Mouse (Mus musculus) MEL (cell line): ENCODE data around the gene D430041D05Rik. TPM values are rescaled to one million over a fixed set of nuclear protein-coding genes. Genes with fewer than 3 reads are reported as not detected.

Experiments used
- DNase-seq: peaks from one replicate; pipeline ENCODE4 v3.0.0; 2011; ENCODE audit warnings: low read depth, low spot score
- H3K27ac ChIP-seq: 2 replicates; pipeline ENCODE4 v1.5.1; 2012; ENCODE audit warnings: low read depth, mild to moderate bottlenecking, control low read depth, low read length, moderate library complexity; ENCODE audit not compliant: control insufficient read depth
- H3K27me3 ChIP-seq, 2 experiments: fragments of 150-350 bp in 1 of 2; sonication (generic) in 1 of 2; 2 replicates each; pipeline ENCODE4 v1.6.1; 2012; ENCODE audit warnings: low read length in 2 of 2, mild to moderate bottlenecking in 2 of 2, improper control_type of control experiment in 1 of 2, moderate library complexity in 1 of 2; ENCODE audit not compliant: insufficient read depth in 2 of 2, control insufficient read depth in 1 of 2
- H3K36me3 ChIP-seq, 2 experiments: 2 replicates each; pipeline ENCODE4 v1.6.1; 2012 to 2014; ENCODE audit warnings: low read length in 2 of 2, improper control_type of control experiment in 1 of 2, inconsistent platforms in 1 of 2, mild to moderate bottlenecking in 1 of 2; ENCODE audit not compliant: insufficient read depth in 2 of 2, control insufficient read depth in 1 of 2
- H3K4me1 ChIP-seq, 2 experiments: fragments of 150-350 bp in 1 of 2; sonication (generic) in 1 of 2; 2 replicates each; pipeline ENCODE4 v1.6.1; 2012; ENCODE audit warnings: low read length in 2 of 2, improper control_type of control experiment in 1 of 2, mild to moderate bottlenecking in 1 of 2; ENCODE audit not compliant: insufficient read depth in 2 of 2, control insufficient read depth in 1 of 2
- H3K4me3 ChIP-seq, 2 experiments: fragments of 150-350 bp in 1 of 2; sonication (generic) in 1 of 2; 2 replicates each; pipeline ENCODE4 v1.5.1; 2012; ENCODE audit warnings: low read depth in 2 of 2, low read length in 2 of 2, mild to moderate bottlenecking in 2 of 2, moderate library complexity in 2 of 2, control low read depth in 1 of 2, improper control_type of control experiment in 1 of 2; ENCODE audit not compliant: control insufficient read depth in 1 of 2, insufficient read depth in 1 of 2
- H3K79me2 ChIP-seq: 2 replicates; pipeline ENCODE4 v1.6.1; 2012; ENCODE audit warnings: mild to moderate bottlenecking, low read length, moderate library complexity; ENCODE audit not compliant: control insufficient read depth, poor library complexity, insufficient read depth
- H3K9ac ChIP-seq: 2 replicates; pipeline ENCODE4 v1.6.1; 2012; ENCODE audit warnings: low read depth, mild to moderate bottlenecking, control low read depth, low read length, moderate library complexity; ENCODE audit not compliant: control insufficient read depth, poor library complexity, severe bottlenecking
- H3K9me3 ChIP-seq: fragments of 150-350 bp; sonication (generic); replicated peaks from 2 replicates; pipeline ENCODE4 v1.6.1; 2012; ENCODE audit warnings: mild to moderate bottlenecking, low read length, improper control_type of control experiment, moderate library complexity; ENCODE audit not compliant: insufficient read depth
- EP300 ChIP-seq, 2 experiments: IDR thresholded peaks; 2 replicates each; pipeline ENCODE4 v1.6.1; 2011; ENCODE audit warnings: improper control_type of control experiment in 2 of 2, low read length in 2 of 2, low read depth in 1 of 2, mild to moderate bottlenecking in 1 of 2
- ETS1 ChIP-seq: IDR thresholded peaks from 2 replicates; pipeline ENCODE4 v1.6.1; 2012; ENCODE audit warnings: low read depth, mild to moderate bottlenecking, inconsistent platforms, low read length, improper control_type of control experiment, moderate library complexity
- GABPA ChIP-seq: IDR thresholded peaks from 2 replicates; pipeline ENCODE4 v1.6.1; 2012; ENCODE audit warnings: low read depth, mild to moderate bottlenecking, inconsistent platforms, low read length, improper control_type of control experiment, moderate library complexity
- GATA1 ChIP-seq: IDR thresholded peaks from 2 replicates; pipeline ENCODE4 v1.6.1; 2011; ENCODE audit warnings: low read depth, low read length, improper control_type of control experiment
- JUND ChIP-seq: IDR thresholded peaks from 2 replicates; pipeline ENCODE4 v1.6.1; 2011; ENCODE audit warnings: low read depth, mild to moderate bottlenecking, improper control_type of control experiment, low read length
- MAFK ChIP-seq: IDR thresholded peaks from 2 replicates; pipeline ENCODE4 v1.6.1; 2011; ENCODE audit warnings: low read depth, mild to moderate bottlenecking, low read length, improper control_type of control experiment, borderline replicate concordance
- MAX ChIP-seq: IDR thresholded peaks from 2 replicates; pipeline ENCODE4 v1.6.1; 2011; ENCODE audit warnings: low read length, improper control_type of control experiment
- MAZ ChIP-seq: IDR thresholded peaks from 2 replicates; pipeline ENCODE4 v1.6.1; 2012; ENCODE audit warnings: low read depth, mild to moderate bottlenecking, inconsistent platforms, low read length, improper control_type of control experiment
- MEF2A ChIP-seq: IDR thresholded peaks from 2 replicates; pipeline ENCODE4 v1.6.1; 2014; ENCODE audit warnings: low read depth, mild to moderate bottlenecking, inconsistent platforms, low read length, improper control_type of control experiment; ENCODE audit not compliant: poor library complexity, insufficient replicate concordance, severe bottlenecking; ENCODE audit errors: extremely low read depth
- MXI1 ChIP-seq: IDR thresholded peaks from 2 replicates; pipeline ENCODE4 v1.6.1; 2011; ENCODE audit warnings: mild to moderate bottlenecking, low read depth, low read length, improper control_type of control experiment
- MYB ChIP-seq: IDR thresholded peaks from 2 replicates; pipeline ENCODE4 v1.6.1; 2011; ENCODE audit warnings: mild to moderate bottlenecking, low read depth, low read length, improper control_type of control experiment
- MYC ChIP-seq: IDR thresholded peaks from 2 replicates; pipeline ENCODE4 v1.6.1; 2011; ENCODE audit warnings: low read depth, mild to moderate bottlenecking, low read length, improper control_type of control experiment, moderate library complexity
- NELFE ChIP-seq: IDR thresholded peaks from 2 replicates; pipeline ENCODE4 v1.6.1; 2011; ENCODE audit warnings: low read depth, low read length, improper control_type of control experiment
- NRF1 ChIP-seq: IDR thresholded peaks from 2 replicates; pipeline ENCODE4 v1.6.1; 2014; ENCODE audit warnings: low read depth, mild to moderate bottlenecking, inconsistent platforms, low read length, improper control_type of control experiment, moderate library complexity; ENCODE audit not compliant: poor library complexity, insufficient read depth, severe bottlenecking
- RCOR1 ChIP-seq: IDR thresholded peaks from 2 replicates; pipeline ENCODE4 v1.6.1; 2012; ENCODE audit warnings: low read depth, mild to moderate bottlenecking, inconsistent platforms, low read length, improper control_type of control experiment
- SIN3A ChIP-seq: IDR thresholded peaks from 2 replicates; pipeline ENCODE4 v1.6.1; 2012; ENCODE audit warnings: low read length, improper control_type of control experiment, inconsistent platforms
- SMC3 ChIP-seq: IDR thresholded peaks from 2 replicates; pipeline ENCODE4 v1.6.1; 2011; ENCODE audit warnings: low read depth, low read length, improper control_type of control experiment
- TBP ChIP-seq: IDR thresholded peaks from 2 replicates; pipeline ENCODE4 v1.8.0; 2011; ENCODE audit warnings: low read depth, low read length, improper control_type of control experiment
- TCF12 ChIP-seq: IDR thresholded peaks from 2 replicates; pipeline ENCODE4 v1.6.1; 2014; ENCODE audit warnings: low read depth, mild to moderate bottlenecking, inconsistent platforms, low read length, improper control_type of control experiment, moderate library complexity
- UBTF ChIP-seq: IDR thresholded peaks from 2 replicates; pipeline ENCODE4 v1.6.1; 2012; ENCODE audit warnings: low read depth, mild to moderate bottlenecking, inconsistent platforms, low read length, improper control_type of control experiment, moderate library complexity, borderline replicate concordance; ENCODE audit not compliant: insufficient read depth
- ZC3H11A ChIP-seq: IDR thresholded peaks from 2 replicates; pipeline ENCODE4 v1.6.1; 2012; ENCODE audit warnings: low read depth, mild to moderate bottlenecking, inconsistent platforms, low read length, improper control_type of control experiment
- ZKSCAN1 ChIP-seq: IDR thresholded peaks from 2 replicates; pipeline ENCODE4 v1.6.1; 2012; ENCODE audit warnings: low read depth, mild to moderate bottlenecking, inconsistent platforms, low read length, improper control_type of control experiment, moderate library complexity
- ZNF384 ChIP-seq: IDR thresholded peaks from 2 replicates; pipeline ENCODE4 v1.6.1; 2012; ENCODE audit warnings: low read depth, mild to moderate bottlenecking, inconsistent platforms, low read length, improper control_type of control experiment
- polyA plus RNA-seq, 2 experiments: library from polyadenylated mRNA; stranded (reverse) in 1 of 2; unstranded in 1 of 2; fragments of >175 nt in 1 of 2; fragments of >200 nt in 1 of 2; gene quantifications; 2 replicates each; pipeline versions ENCODE4 v1.2.1 to v1.2.4; 2012; ENCODE audit warnings: low replicate concordance in 2 of 2, low read depth in 1 of 2; ENCODE audit not compliant: insufficient read length in 2 of 2, insufficient read depth in 1 of 2, missing spikeins in 1 of 2
- total RNA-seq: library from RNA; depleted of rRNA; stranded (reverse); fragments of 300-350 nt; gene quantifications from 2 replicates; pipeline ENCODE4 v1.2.3, GENCODE M21; 2012

The D430041D05Rik gene
- total and polyA plus RNA-seq, 3 experiments: 0.46 to 1.1 TPM; not detected in 1

- H3K4me3 ChIP-seq: no peak overlapping the region
- no peaks in the 10 kb centered on the region for H3K36me3 ChIP-seq
- H3K9me3 ChIP-seq: no peaks in the 10 kb centered on the region
- no peak for DNase-seq
- no peaks in the 10 kb centered on the region for H3K79me2 ChIP-seq
- H3K27ac ChIP-seq: no peak overlapping the region
- no peaks in the 10 kb centered on the region for H3K4me1 ChIP-seq
- no peak for TF ChIP-seq MAX
- no peak for TF ChIP-seq ETS1
- no peak for TF ChIP-seq GATA1
- no peak for TF ChIP-seq UBTF
- TF ChIP-seq TCF12: no peak
- no peak for TF ChIP-seq NRF1
- H3K9ac ChIP-seq: no peak overlapping the region
- peaks cover 4 to 10% of the 10 kb centered on the region in 2 experiments for H3K27me3 ChIP-seq
These were observed 21.6 kb downstream of the D430041D05Rik start for GRCm38 (mm10) chr2:104389231-104389630.

- no peaks in the 10 kb centered on the region for H3K9me3 ChIP-seq
- H3K27ac ChIP-seq: no peak overlapping the region
- no peaks in the 10 kb centered on the region for H3K4me1 ChIP-seq
- H3K9ac ChIP-seq: no peak overlapping the region
- H3K27me3 ChIP-seq: peaks cover 5 to 10% of the 10 kb centered on the region in 2 experiments
- no peaks in the 10 kb centered on the region for H3K36me3 ChIP-seq
- no peak overlapping the region for H3K4me3 ChIP-seq
- H3K79me2 ChIP-seq: no peaks in the 10 kb centered on the region
- no peak for DNase-seq
- TF ChIP-seq SMC3: no peak
- no peak for TF ChIP-seq MYC
- TF ChIP-seq SIN3A: no peak
- TF ChIP-seq NELFE: no peak
- no peak for TF ChIP-seq MEF2A
- TF ChIP-seq JUND: no peak
- no peak for TF ChIP-seq MYB
- TF ChIP-seq MAZ: no peak
- TF ChIP-seq TBP: no peak
- no peak for TF ChIP-seq ZC3H11A
- TF ChIP-seq ZKSCAN1: no peak
- no peak for TF ChIP-seq ZNF384
- no peak for TF ChIP-seq ETS1
- TF ChIP-seq MXI1: no peak
- TF ChIP-seq RCOR1: no peak
- TF ChIP-seq GABPA: no peak
- no peak for TF ChIP-seq MAFK
- TF ChIP-seq NRF1: no peak
- no peak for TF ChIP-seq EP300 (IDR thresholded peaks at IDR 0.05; ENCODE audit: low read depth in 1 of 2, low read length in 2 of 2)
These were observed 24.9 kb downstream of the D430041D05Rik start for GRCm38 (mm10) chr2:104385941-104386340.
